ENCODE assay signal across 14 mouse cellular contexts in the genomic region with DNA sequence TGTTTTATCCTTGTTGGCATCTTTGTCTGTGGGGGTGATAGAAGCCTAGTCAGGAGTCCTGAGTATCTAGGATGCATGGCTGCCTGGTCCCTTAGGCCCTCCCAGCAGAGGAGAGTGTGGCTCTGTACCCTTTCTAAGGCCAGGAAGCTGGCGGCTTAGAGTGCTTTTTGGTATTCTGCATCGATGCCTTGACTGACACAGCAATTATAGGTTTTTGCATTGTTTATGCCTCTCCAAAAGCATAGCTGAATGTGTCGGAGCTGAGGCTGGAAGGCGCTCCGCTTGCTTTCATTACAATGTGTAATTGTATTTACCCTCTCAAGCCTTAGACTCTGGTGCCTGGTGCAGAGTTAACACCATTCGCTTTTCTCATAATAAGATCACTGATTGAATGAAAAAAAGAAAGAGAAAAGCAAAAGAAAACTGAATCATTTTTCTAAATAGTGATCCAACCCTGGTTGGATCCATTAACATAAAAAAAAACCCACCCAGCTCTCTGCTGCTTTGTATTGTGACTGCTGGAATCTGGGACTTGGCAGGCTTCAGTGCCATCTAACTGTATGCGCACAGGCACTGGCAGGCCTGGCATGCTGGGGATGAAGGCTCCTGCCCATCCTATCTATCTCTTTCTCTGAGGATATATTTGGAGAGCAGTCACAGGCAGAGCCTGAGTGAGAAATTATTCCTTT.
DNase-seq lines count a peak whose midpoint lies in the region; ATAC-seq and TF ChIP-seq lines count a peak whose summit lies in the region.
"Had no signal": no experiment of that assay in that cellular context is flagged by ENCODE, and none has a peak within 500 bp of the region (broad histone marks: within the 10 kb centered on the region; RNA-seq: fewer than 3 reads in every experiment).

No protein-coding gene starts in this region.

- no peak overlapping the region for H3K4me3 ChIP-seq in hindbrain, embryonic 16.5 days (ENCODE audit: low read length)
- H3K4me3 ChIP-seq in midbrain, embryonic 15.5 days, result no peak overlapping the region
- no peak overlapping the region for H3K4me3 ChIP-seq in lung, adult 2 months (replicated peaks; ENCODE audit: extremely low read depth, low read depth, low read length)
- H3K4me3 ChIP-seq: erythroblast, embryonic 14.5 days; liver, embryonic 12.5 days had no signal

- DNase-seq in frontal cortex, postnatal 14 days (ENCODE audit: low spot score in 2 of 2), result no peak
- DNase-seq in brain, embryonic 18.5 days (ENCODE audit: low read depth, low spot score), result peak; percentile 8
- no peak for DNase-seq in embryo, embryonic 10 days (ENCODE audit: low spot score)
- DNase-seq in lung, adult 2 months, result no peak
- no peak for DNase-seq in cerebellum, adult 8-10 months
- DNase-seq: heart, postnatal 14 days; kidney, adult 18-20 months; thymus, adult 2 months had no signal

- no peak for TF ChIP-seq POLR2A in lung, adult 2 months (IDR thresholded peaks at IDR 0.05; ENCODE audit: borderline replicate concordance, extremely low read depth, low read depth, low read length)

- peak; percentile 66 for ATAC-seq in frontal cortex, adult (ENCODE audit: low TSS enrichment)
- peak; percentile 80 for ATAC-seq in hindbrain, embryonic 16.5 days
- ATAC-seq in midbrain, embryonic 15.5 days (replicated peaks), result peak; percentile 71
- ATAC-seq: liver, embryonic 12.5 days had no signal

- no peak overlapping the region for H3K4me2 ChIP-seq in hindbrain, embryonic 16.5 days (ENCODE audit: low read length)
- no peak overlapping the region for H3K4me2 ChIP-seq in midbrain, embryonic 15.5 days
- H3K4me2 ChIP-seq: liver, embryonic 12.5 days had no signal

- H3K9me3 ChIP-seq in hindbrain, embryonic 16.5 days (ENCODE audit: control insufficient read depth, low read length), result no peaks in the 10 kb centered on the region
- H3K9me3 ChIP-seq in midbrain, embryonic 15.5 days, result no peaks in the 10 kb centered on the region

- no peaks in the 10 kb centered on the region for H3K36me3 ChIP-seq in hindbrain, embryonic 16.5 days (ENCODE audit: control insufficient read depth, insufficient read depth, low read length)
- H3K36me3 ChIP-seq in midbrain, embryonic 15.5 days (replicated peaks), result no peaks in the 10 kb centered on the region
- H3K36me3 ChIP-seq: G1E; liver, embryonic 12.5 days had no signal

- no peaks in the 10 kb centered on the region for H3K4me1 ChIP-seq in hindbrain, embryonic 16.5 days (ENCODE audit: control insufficient read depth, insufficient read depth, low read depth, low read length)
- H3K4me1 ChIP-seq in midbrain, embryonic 15.5 days, result 0 out of 2 replicates have a peak, but pooled peaks cover 2% of the 10 kb centered on the region
- H3K4me1 ChIP-seq in lung, adult 2 months (ENCODE audit: control insufficient read depth, insufficient read depth, low read length), result no peaks in the 10 kb centered on the region
- H3K4me1 ChIP-seq: liver, embryonic 12.5 days had no signal

- WGBS in hindbrain, embryonic 16.5 days, result 37% methylated on average over 7 of the region's 7 CpGs
- WGBS in midbrain, embryonic 15.5 days, result 36% methylated on average over 7 of the region's 7 CpGs
- WGBS in lung, adult 2 months, result 88% methylated on average over 7 of the region's 7 CpGs

- no peak overlapping the region for H3K27ac ChIP-seq in hindbrain, embryonic 16.5 days (ENCODE audit: low read depth, low read length)
- H3K27ac ChIP-seq in midbrain, embryonic 15.5 days, result no peak overlapping the region
- H3K27ac ChIP-seq: liver, embryonic 12.5 days had no signal

- H3K27me3 ChIP-seq in hindbrain, embryonic 16.5 days (replicated peaks; ENCODE audit: control insufficient read depth, insufficient read depth, low read length), result no peaks in the 10 kb centered on the region
- H3K27me3 ChIP-seq in midbrain, embryonic 15.5 days (replicated peaks), result no peaks in the 10 kb centered on the region
- H3K27me3 ChIP-seq: liver, embryonic 12.5 days had no signal

- H3K9ac ChIP-seq in hindbrain, embryonic 16.5 days (ENCODE audit: low read depth, low read length), result no peak overlapping the region
- no peak overlapping the region for H3K9ac ChIP-seq in midbrain, embryonic 15.5 days
- H3K9ac ChIP-seq: liver, embryonic 12.5 days had no signal

- no peak for TF ChIP-seq CTCF in lung, adult 2 months (IDR thresholded peaks at IDR 0.05; ENCODE audit: insufficient read depth, low read length)
